ENCODE assay signal across 8 mouse cellular contexts in the genomic region with DNA sequence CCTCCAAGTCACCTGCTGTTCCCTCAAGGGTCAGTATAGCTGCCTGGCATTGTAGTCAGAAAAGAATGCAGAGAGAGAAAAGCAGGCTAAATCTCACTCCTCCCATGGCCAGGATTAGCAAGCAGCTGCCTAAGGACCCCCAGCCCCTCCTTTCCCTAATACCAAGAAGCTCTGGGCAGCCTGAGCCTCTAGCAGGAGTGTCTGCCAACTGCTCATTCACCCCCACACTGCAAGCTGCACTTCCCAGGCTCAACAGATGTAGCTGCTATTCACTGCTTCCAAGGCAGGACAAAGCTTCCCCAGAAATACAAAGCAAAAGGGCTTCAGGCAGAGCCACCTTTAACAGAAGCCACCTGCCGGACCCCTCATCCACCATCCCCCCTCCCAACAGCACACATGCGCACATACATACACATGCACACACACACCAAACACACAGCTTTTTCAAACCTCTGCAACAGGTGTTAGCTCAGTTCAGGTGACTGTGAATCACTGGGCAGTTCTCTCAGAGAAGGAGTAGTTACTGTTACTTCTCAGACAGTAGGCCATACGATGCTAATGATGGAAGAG. TPM values are rescaled to one million over a fixed set of nuclear protein-coding genes. Genes with fewer than 3 reads are reported as not detected.
DNase-seq lines count a peak whose midpoint lies in the region; ATAC-seq lines count a peak whose summit lies in the region.

No protein-coding gene starts in this region.

- intact Hi-C loops in heart, postnatal 25 days (cut with DNase I) = no loop called here
- intact Hi-C loops in left cerebral cortex, postnatal 36 days (cut with DNase I) = no loop called here

- ATAC-seq in heart, embryonic 12.5 days (ENCODE audit: insufficient number of reproducible peaks, low FRiP score) = no peak
- ATAC-seq in hindbrain, embryonic 12.5 days (ENCODE audit: low FRiP score) = peak; percentile 91

- no peak overlapping the region for H3K4me2 ChIP-seq in heart, embryonic 12.5 days
- H3K4me2 ChIP-seq in hindbrain, embryonic 12.5 days (replicated peaks) = no peak overlapping the region

- H3K9me3 ChIP-seq in heart, embryonic 12.5 days (replicated peaks) = no peaks in the 10 kb centered on the region
- no peaks in the 10 kb centered on the region for H3K9me3 ChIP-seq in embryonic facial prominence, embryonic 10.5 days
- H3K9me3 ChIP-seq in hindbrain, embryonic 12.5 days (replicated peaks) = 0 out of 2 replicates have a peak, but pooled peaks cover 4% of the 10 kb centered on the region

- H3K27ac ChIP-seq in heart, embryonic 12.5 days (ENCODE audit: poor library complexity, severe bottlenecking) = peak overlapping the region; percentile 35; the same call in 1 of the 2 replicates
- H3K27ac ChIP-seq in embryonic facial prominence, embryonic 10.5 days (replicated peaks) = peak overlapping the region; percentile 77
- peak overlapping the region; percentile 84 for H3K27ac ChIP-seq in hindbrain, embryonic 12.5 days

- H3K4me1 ChIP-seq in heart, embryonic 12.5 days (replicated peaks) = peaks cover 95% of the 10 kb centered on the region
- H3K4me1 ChIP-seq in embryonic facial prominence, embryonic 10.5 days = peaks cover 87% of the 10 kb centered on the region
- peaks cover 66% of the 10 kb centered on the region for H3K4me1 ChIP-seq in hindbrain, embryonic 12.5 days

- H3K4me3 ChIP-seq in heart, embryonic 12.5 days = no peak overlapping the region
- H3K4me3 ChIP-seq in embryonic facial prominence, embryonic 10.5 days = no peak overlapping the region
- H3K4me3 ChIP-seq in hindbrain, embryonic 12.5 days = no peak overlapping the region

- no peaks in the 10 kb centered on the region for H3K27me3 ChIP-seq in heart, embryonic 12.5 days (replicated peaks)
- H3K27me3 ChIP-seq in embryonic facial prominence, embryonic 10.5 days (replicated peaks; ENCODE audit: low read depth, poor library complexity, severe bottlenecking) = no peaks in the 10 kb centered on the region
- H3K27me3 ChIP-seq in hindbrain, embryonic 12.5 days = no peaks in the 10 kb centered on the region

- WGBS in heart, embryonic 12.5 days = 68% methylated on average over 3 of the region's 3 CpGs
- 48% methylated on average over 3 of the region's 3 CpGs for WGBS in embryonic facial prominence, embryonic 10.5 days
- 38% methylated on average over 3 of the region's 3 CpGs for WGBS in hindbrain, embryonic 12.5 days

- no peaks in the 10 kb centered on the region for H3K36me3 ChIP-seq in heart, embryonic 12.5 days
- no peaks in the 10 kb centered on the region; the same call in 1 of the 2 replicates for H3K36me3 ChIP-seq in embryonic facial prominence, embryonic 10.5 days (replicated peaks)
- no peaks in the 10 kb centered on the region for H3K36me3 ChIP-seq in hindbrain, embryonic 12.5 days

- DNase-seq in heart, postnatal 25 days (ENCODE audit: low spot score) = no peak
- DNase-seq in embryonic facial prominence, embryonic 10.5 days (ENCODE audit: low spot score) = peak; percentile 61
- DNase-seq in left cerebral cortex, postnatal 36 days (ENCODE audit: low spot score in 2 of 2) = peak; percentile 59 to 64
- DNase-seq in right cerebral cortex, adult 2 months (ENCODE audit: low spot score in 2 of 2) = peak; percentile 69 to 80
- no peak for DNase-seq in adrenal gland, postnatal 4 days (ENCODE audit: low spot score in 2 of 2)
- no peak for DNase-seq in urinary bladder, postnatal 25 days (ENCODE audit: low spot score)

- peak overlapping the region; percentile 32; the same call in 1 of the 2 replicates for H3K9ac ChIP-seq in heart, embryonic 12.5 days
- H3K9ac ChIP-seq in hindbrain, embryonic 12.5 days = no peak overlapping the region

RNA-seq across cellular contexts. Expression of a gene that starts 18.8 kb away (rescaled TPM):
- 89.1 and 93.0 TPM in 2 replicates for polyA plus RNA-seq in heart, embryonic 12.5 days (2016; fragmentation: Nextera tagmentation; extraction: Ambion mirVana)
- total RNA-seq in heart, postnatal 25 days (2021) = 100 to 1,000 TPM; 264 to 283 TPM
- polyA plus RNA-seq in embryonic facial prominence, embryonic 10.5 days (2016; fragmentation: Nextera tagmentation; extraction: Ambion mirVana) = 44.4 and 45.4 TPM in 2 replicates
- 50.3 and 52.4 TPM in 2 replicates for polyA plus RNA-seq in hindbrain, embryonic 12.5 days (2016; fragmentation: Nextera tagmentation; extraction: Ambion mirVana)
- 10 to 100 TPM; 26.3 to 30.7 TPM for total RNA-seq in left cerebral cortex, postnatal 36 days (2021)
- total RNA-seq in adrenal gland, postnatal 4 days (2021) = 100 to 1,000 TPM; 152 to 160 TPM

RNA-seq across cellular contexts. Expression of a gene that starts 59.2 kb away (rescaled TPM):
- not detected in 2 replicates for polyA plus RNA-seq in heart, embryonic 12.5 days (2016; fragmentation: Nextera tagmentation; extraction: Ambion mirVana)
- total RNA-seq in heart, postnatal 25 days (2021) = not detected
- polyA plus RNA-seq in embryonic facial prominence, embryonic 10.5 days (2016; fragmentation: Nextera tagmentation; extraction: Ambion mirVana) = not detected in 2 replicates
- not detected in 2 replicates for polyA plus RNA-seq in hindbrain, embryonic 12.5 days (2016; fragmentation: Nextera tagmentation; extraction: Ambion mirVana)
- total RNA-seq in left cerebral cortex, postnatal 36 days (2021) = not detected
- total RNA-seq in adrenal gland, postnatal 4 days (2021) = not detected

RNA-seq across cellular contexts. Expression of a gene that starts 59.3 kb away (rescaled TPM):
- 6.5 and 8.8 TPM in 2 replicates for polyA plus RNA-seq in heart, embryonic 12.5 days (2016; fragmentation: Nextera tagmentation; extraction: Ambion mirVana)
- total RNA-seq in heart, postnatal 25 days (2021) = under 1 TPM; 0.25 to 0.29 TPM
- 8.7 and 9.7 TPM in 2 replicates for polyA plus RNA-seq in embryonic facial prominence, embryonic 10.5 days (2016; fragmentation: Nextera tagmentation; extraction: Ambion mirVana)
- 14.1 and 14.3 TPM in 2 replicates for polyA plus RNA-seq in hindbrain, embryonic 12.5 days (2016; fragmentation: Nextera tagmentation; extraction: Ambion mirVana)
- total RNA-seq in left cerebral cortex, postnatal 36 days (2021) = 10 to 100 TPM in 1 of 2 experiments, 1 to 10 TPM in 1; 8.1 to 14.0 TPM
- 1 to 10 TPM; 7.9 to 8.4 TPM for total RNA-seq in adrenal gland, postnatal 4 days (2021)

Comparison
In these comparisons a context has a peak if more than half of its experiments do, and no peak if none do; other contexts are left out.
1. DNase-seq: peak in embryonic facial prominence, embryonic 10.5 days (single experiment), left cerebral cortex, postnatal 36 days (2 of 2) and right cerebral cortex, adult 2 months (2 of 2); none in heart, postnatal 25 days (single experiment), adrenal gland, postnatal 4 days (0 of 2) and urinary bladder, postnatal 25 days (single experiment).
2. RNA of a gene that starts 18.8 kb away (total RNA-seq): 264 to 283 TPM in heart, postnatal 25 days and 152 to 160 TPM in adrenal gland, postnatal 4 days; 26.3 to 30.7 TPM in left cerebral cortex, postnatal 36 days; every median in the first group is over 4 times any median in the second.
3. RNA of a gene that starts 59.3 kb away (total RNA-seq): 8.1 to 14.0 TPM in left cerebral cortex, postnatal 36 days and 7.9 to 8.4 TPM in adrenal gland, postnatal 4 days; 0.25 to 0.29 TPM in heart, postnatal 25 days; every median in the first group is over 4 times any median in the second.
4. Peak in every context shown above with its lines, with median percentiles within 50 percentile points of each other: H3K27ac ChIP-seq.